Mouse (Mus musculus) frontal cortex, postnatal 36 days (tissue): ENCODE measurements around the gene Prss46.

Source experiments
- DNase-seq, 2 experiments: peaks; one replicate each; pipeline ENCODE4 v3.0.0; 2022; ENCODE audit warnings: low spot score in 2 of 2

The Prss46 gene

GRCm38 (mm10) chr9:110858967-110859596 is 14.8 kb downstream of the Prss46 start:
- no peak for DNase-seq

GRCm38 (mm10) chr9:110871030-110871429 is 26.7 kb downstream of the Prss46 start:
- DNase-seq = peak; percentile 61 to 76

- DNase-seq = peak in 1 of 2 experiments; percentile 37
Measured at GRCm38 (mm10) chr9:110873681-110874659, 29.7 kb downstream of the Prss46 start.

DNA sequence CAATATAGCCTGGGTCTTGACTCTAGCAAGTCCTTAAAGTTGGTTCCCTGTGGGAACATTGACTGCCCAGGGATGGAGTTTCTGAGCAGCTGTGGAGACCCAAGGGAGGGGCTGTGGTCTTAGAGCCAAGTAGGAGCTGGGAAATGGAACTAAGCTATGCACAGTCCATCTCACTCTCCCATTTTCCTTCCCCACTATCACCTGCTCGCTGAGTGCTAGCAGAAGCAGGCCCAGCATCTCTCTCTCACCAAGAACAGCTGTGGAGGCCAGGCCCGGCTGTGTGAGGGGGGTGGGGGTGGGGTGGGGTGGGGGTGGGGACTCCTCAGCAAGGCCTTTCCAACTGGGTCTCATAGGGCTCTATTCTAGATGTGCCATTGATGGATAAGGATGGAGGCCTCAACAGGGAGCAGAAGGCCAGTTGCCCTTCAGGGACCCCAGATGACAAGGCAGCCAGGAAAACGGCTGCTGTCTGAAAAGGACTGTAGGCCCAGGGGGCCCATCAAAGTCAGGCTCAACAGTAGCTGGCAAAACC is 30.4 kb downstream of the Prss46 start:
- no peak for DNase-seq

- DNase-seq = no peak
Measured at GRCm38 (mm10) chr9:110875288-110875695, 31.0 kb downstream of the Prss46 start.

DNA sequence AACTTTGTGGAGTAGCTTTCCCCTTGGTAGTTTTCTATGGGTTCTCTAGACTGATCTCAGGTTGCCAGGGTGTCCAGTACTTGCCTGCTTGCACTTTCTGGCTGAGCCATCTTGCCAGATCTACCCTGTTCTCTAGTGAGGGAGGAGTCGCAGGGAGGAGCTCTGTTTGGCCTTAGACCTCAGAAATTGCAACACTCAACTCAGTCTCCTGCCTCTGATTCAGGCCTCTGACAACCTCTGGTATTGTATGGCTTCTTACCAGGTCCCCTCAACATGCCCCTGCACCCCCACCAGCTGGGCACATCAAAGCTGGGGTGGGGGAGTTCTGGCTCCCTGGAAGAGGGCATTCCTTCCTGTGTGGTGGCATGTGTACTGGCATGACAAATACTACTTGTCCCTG is 33.0 kb downstream of the Prss46 start:
- DNase-seq = no peak

DNA sequence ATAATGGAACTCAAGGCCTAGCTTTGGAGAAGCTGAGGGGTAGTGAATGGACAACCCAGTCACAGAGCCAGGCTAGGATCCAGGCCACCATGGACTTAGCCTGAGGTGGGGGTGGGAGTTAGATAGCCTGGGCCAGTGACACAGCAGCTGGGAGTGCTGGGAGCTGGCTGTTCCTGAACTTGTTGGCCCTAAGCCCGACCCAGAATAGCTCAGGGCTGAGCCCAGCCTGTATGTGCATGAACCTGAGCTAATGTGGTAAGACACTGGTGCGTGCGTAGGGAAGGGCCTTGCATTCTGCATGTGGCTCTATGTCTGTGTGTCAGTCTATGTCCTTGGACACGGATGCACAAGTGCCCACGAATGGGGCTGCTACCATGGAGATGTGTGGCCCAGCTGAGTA is 33.6 kb downstream of the Prss46 start:
- no peak for DNase-seq

- DNase-seq = peak in 1 of 2 experiments; percentile 41
Measured at GRCm38 (mm10) chr9:110879191-110879920, 35.0 kb downstream of the Prss46 start, which contains the start of gene Als2cl. Als2cl (plus strand) TSS chr9:110879870.

GRCm38 (mm10) chr9:110879998-110880561 is 35.8 kb downstream of the Prss46 start, which contains the start of gene Tmie:
Tmie (minus strand) TSS chr9:110880113.
- DNase-seq = peak in 1 of 2 experiments; percentile 31

DNA sequence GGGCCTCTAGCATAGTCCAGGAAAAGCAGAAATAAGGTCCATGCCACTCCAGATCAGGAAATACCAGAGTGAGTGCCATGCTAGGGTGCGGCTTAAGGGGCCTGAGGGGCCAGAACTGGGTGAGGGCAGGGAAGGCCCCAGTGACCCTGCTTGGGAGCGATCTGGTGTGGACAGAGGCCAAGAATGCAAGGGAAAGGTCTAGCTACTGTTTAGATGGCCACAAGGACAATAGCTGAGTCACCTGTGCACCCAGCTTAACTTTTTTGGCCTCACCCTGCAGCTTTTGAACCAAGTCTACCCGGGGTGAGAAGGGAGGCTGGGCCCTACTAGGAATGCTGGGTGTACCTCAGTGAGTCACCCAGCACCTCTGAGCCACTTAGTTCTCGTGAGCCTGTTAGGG is 36.5 kb downstream of the Prss46 start:
- no peak for DNase-seq

DNA sequence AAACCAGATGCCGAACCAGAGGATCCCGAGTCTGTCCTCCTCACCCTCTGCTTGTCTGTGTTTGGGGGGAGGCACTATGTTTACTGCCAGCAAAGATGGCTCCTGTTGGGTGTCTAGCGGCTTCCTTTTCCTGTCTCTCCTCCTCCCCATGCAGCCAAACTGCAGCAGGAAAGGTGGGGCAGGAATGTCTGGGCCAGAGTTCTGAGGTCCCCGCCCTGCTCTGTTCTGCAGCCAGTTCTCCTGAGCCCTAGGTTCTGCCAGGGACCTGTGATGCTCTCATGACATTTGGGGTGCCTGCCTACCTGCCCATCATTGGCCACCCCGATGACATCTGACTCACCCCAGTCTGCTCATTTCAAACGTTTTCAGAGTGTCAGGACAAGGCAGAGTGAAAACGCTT is 37.6 kb downstream of the Prss46 start:
- no peak for DNase-seq

DNA sequence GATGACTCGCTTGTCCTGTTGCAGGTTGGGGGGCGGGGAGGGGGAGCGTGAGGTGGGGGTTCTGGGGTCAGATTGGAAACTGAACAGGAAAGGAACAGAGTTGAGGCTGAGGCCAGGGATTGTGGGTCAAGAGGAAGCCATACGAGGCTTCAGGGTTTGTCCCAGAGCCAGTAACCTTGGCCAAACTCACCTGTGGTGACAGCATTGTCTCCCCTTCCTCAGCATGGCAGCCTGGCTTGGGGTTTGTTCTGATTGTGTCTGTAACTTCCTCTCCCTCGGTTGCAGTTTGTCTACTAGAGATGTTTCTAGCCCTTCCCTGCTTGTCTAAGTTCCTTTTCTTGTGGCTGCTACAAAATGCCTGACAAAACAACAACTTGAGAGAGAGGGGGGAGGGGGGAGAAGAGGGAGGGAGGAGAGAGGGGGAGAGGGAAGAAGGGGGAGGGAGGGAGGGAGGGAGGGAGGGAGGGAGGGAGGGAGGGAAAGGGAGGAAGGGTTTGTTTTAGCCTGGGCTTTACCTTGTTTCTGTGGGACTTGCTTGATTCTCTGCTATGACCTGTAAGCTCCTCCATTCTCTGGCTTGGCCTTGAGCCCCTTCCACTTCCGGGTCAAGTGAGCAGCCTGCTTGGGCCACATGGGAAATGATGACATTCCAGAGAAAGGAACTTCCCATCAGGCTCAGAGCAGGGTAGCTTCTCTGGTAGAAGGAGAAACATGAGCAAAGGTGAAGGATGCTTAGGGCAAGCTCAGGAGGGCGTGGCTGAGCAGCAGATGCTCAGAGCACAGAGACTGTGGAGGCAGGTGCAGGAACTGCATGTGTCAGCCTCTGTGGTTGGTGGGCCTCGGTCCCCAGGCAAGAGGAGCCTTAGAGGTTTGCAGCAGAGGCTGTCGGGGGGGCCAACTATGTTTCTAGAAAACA is 43.3 kb downstream of the Prss46 start:
- DNase-seq = no peak

DNA sequence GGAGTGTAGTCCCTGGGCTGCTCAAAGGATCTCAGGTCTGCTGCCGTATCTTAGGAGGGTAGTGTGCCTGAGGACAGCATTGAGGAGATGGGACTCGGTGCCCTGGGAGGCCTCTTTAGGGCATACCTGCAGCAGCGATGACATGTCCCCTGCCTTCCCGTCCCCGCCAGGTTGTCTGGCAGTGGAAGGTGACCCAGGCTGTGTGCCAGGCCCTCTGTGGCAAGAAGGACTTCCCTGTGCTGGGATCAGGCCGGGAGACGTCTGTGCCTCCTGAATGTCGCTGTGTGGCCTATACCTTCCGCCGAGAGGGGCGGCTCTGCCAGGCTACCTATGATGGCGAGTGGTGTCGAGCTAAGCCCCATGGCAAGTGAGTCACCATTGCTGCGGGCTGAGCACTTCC is 44.6 kb downstream of the Prss46 start:
- DNase-seq = no peak

- DNase-seq = no peak
Measured at GRCm38 (mm10) chr9:110890026-110890783, 45.9 kb downstream of the Prss46 start.

DNA sequence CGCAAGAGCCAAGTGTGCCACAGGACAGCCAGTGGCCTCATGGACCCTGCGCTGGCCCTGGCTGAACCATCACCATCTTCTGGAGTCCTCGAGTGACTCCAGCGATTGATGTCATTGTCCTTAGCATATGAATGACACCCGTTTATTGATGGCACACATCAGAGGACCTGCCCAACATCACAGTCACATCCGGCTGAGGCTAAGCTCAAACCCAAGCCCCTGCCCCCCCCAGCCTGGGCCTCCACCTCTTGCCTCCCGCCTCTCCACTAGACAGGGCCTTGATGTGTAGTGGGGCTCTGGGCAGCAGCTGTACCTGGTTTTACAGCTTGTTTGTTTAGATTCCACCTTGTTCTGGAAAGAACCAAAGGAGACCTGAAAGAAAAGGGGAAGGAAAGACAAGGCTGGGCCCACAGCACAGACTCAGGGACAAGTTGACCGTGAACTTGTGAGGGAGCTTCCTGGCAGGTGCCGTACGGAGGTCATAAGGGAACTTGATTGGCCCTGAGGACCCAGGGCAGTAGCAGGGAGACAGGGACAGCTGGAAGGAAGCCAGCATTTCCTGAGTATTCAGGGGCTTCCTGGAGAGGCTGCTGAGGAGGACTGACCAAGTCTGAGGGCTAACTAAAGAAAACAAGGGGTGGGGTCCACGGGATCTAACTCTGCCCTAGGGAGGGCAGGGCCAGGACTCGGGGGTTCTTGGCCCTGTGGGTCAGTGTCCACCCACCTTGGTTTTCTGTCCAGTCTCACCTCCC is 46.9 kb downstream of the Prss46 start:
- no peak for DNase-seq

DNA sequence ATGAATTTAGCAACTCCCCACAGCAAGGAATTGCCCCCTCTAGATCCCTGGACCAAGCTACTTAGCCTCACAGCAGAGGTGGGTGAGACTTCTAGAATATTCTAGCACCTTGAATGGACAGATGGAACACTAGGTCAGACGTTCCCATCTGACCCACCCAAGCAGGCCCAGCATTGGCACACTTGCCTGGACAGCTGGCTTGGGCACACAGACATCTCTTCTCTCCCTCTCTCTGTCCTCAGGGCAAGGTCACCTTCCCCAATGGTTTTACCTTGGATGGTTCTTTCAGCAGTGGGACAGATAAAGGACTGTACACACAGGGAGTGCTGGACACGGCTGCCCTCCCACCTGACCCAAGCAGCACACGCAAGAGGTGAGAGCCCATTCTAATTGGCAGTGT is 48.2 kb downstream of the Prss46 start:
- no peak for DNase-seq

DNA sequence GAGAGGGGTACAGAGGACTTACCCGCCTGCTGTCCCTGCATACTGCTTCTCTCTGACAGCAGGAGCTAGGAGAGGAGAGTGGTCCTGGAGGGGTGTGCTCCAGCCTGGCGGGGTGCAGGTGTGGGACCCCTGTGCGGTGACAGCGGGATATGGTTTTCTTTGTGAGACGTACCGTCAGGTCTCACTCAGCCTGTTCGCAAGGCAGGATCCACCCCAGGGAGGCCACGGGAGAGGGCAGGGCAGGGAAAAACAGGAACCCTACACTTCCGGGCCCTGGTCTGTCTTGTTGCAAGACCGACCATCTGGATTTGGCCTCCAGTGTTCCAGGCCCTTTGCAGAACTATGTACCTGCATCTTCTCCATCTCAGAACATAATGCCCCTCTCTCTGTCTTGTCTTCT is 49.1 kb downstream of the Prss46 start:
- no peak for DNase-seq

DNA sequence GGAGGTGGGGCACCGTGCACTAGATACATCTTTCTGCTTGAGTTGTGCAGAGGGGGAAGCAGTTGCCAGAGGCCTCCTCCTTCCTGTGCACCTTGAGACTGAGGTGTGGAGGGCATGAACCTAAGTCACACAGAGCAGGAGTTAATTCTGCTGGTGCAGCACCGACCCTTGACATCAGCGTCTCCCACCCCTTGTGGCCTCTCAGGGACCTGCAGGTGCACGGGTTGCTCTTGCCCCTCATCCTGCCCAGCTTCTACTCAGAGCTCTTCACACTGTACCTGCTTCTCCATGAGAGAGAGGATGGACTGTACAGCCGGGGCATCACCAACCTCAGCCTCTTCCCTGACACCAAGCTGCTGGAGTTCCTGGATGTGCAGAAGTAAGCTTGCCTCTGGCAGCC is 51.2 kb downstream of the Prss46 start:
- DNase-seq = no peak

- DNase-seq = no peak
Measured at GRCm38 (mm10) chr9:110895994-110896393, 51.7 kb downstream of the Prss46 start.
